Mouse (Mus musculus): ENCODE results near the gene Prss34.

Prss34 gene

GRCm38 (mm10) chr17:25298094-25298493 lies at the start of gene Prss34:
Gene Prss34, plus strand, starts transcription at chr17:25298394.
- no peak for DNase-seq (ENCODE audit: low spot score in 2 of 2)

DNA sequence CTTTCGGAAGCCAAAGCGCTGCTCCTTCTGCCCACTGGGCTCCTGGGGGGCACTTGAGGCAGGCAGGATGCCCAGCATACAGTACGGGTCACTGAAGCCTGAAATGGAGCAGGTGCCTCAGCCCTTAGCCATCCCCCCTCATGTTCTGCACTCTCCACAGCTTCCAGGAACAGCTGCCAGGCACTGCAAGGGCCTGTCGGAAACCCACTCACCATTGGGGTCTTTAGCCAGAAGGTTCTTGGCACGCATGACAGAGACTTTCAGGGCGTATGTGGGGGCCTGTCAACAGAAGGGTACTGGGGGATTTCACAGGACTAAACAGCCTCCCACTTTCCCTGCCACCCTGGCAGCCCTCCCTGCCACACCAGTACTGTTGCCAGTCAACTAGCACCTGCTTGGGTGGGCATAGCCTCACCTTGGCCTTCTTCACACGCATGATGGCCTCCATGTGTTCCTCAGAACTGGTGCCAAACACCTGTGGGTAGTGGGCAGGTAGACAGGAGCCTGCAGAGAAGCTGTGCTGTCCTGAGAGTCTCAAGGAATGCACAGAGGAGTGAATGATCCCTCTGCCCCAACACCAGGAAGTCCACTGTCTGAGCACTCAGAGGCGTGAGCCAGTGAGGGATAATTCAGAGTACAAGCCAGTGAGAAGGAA lies 47.9 kb upstream of the Prss34 start:
- DNase-seq (ENCODE audit: low spot score in 2 of 2): no peak

- DNase-seq (ENCODE audit: low spot score in 2 of 2): no peak
Measured at GRCm38 (mm10) chr17:25252643-25253042, 45.6 kb upstream of the Prss34 start.

DNA sequence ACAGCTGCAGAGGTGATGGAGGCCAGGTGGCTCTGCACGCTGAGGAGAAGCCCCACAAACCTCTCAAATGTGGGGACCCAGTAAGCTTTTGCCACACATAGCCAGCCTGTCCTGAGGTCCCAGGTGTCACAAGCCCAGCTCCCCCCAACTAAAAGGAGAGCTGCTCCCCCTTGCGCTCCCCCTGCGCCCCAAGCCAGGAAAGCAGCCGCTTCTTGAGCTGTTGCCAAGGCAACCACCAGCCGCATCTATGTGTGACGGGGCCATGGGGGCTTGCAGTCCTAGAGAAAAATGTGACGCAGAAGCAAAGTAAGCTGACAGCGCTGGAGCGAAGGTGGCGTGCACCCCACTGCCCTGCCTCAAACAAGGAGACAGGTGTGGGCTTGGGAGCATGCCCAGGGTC lies 44.4 kb upstream of the Prss34 start:
- DNase-seq (ENCODE audit: low spot score in 2 of 2): no peak

GRCm38 (mm10) chr17:25255110-25255509 lies 43.1 kb upstream of the Prss34 start:
- no peak for DNase-seq (ENCODE audit: low spot score in 2 of 2)

GRCm38 (mm10) chr17:25256140-25256754 lies 41.9 kb upstream of the Prss34 start, which contains the start of gene Baiap3:
Gene Baiap3, minus strand, starts transcription at chr17:25256364.
- DNase-seq (ENCODE audit: low spot score in 2 of 2): no peak

GRCm38 (mm10) chr17:25257804-25258261 lies 40.4 kb upstream of the Prss34 start:
- DNase-seq (ENCODE audit: low spot score in 2 of 2): no peak

DNA sequence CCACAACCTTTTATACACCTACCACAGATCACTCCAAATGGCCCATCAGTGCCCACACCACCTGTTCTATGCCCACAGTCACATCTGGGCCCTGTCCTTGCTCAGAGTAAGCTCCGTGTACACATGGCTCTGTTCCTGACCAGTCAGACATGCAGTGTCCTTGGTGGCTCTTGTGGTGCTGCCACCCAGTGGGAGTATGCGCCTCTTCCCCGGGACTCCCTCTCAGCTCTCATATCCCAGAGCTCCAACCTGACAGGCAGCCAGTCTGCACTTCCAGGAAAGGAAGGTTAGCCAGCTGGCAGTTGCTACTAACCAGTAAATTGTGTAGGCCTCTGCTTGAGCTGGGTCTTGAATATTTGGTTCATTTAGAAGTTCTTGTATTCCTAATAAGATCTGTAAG lies 33.7 kb upstream of the Prss34 start:
- DNase-seq (ENCODE audit: low spot score in 2 of 2): peak; percentile 57 to 68

- no peak for DNase-seq (ENCODE audit: low spot score in 2 of 2)
Measured at GRCm38 (mm10) chr17:25270795-25271335, 27.3 kb upstream of the Prss34 start.

DNA sequence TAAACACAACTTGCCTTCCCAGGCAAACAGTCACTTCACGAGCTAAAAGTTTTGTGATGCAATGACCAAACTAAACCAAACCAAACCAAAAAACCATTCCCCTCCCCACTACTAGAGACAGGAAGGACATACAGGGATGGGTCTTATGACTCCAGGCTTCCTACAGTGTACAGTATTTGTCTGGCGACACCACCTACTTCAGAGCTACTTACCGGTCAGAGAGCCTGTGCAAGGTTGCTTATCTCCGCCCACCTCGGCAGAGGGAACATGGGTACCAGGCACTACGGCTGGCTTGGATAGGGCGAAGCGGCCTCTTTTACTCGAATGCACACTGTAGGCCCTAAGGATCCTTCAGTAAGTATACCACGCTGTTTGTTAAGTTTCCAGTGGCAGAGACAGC lies 25.9 kb upstream of the Prss34 start:
- no peak for DNase-seq (ENCODE audit: low spot score in 2 of 2)

DNA sequence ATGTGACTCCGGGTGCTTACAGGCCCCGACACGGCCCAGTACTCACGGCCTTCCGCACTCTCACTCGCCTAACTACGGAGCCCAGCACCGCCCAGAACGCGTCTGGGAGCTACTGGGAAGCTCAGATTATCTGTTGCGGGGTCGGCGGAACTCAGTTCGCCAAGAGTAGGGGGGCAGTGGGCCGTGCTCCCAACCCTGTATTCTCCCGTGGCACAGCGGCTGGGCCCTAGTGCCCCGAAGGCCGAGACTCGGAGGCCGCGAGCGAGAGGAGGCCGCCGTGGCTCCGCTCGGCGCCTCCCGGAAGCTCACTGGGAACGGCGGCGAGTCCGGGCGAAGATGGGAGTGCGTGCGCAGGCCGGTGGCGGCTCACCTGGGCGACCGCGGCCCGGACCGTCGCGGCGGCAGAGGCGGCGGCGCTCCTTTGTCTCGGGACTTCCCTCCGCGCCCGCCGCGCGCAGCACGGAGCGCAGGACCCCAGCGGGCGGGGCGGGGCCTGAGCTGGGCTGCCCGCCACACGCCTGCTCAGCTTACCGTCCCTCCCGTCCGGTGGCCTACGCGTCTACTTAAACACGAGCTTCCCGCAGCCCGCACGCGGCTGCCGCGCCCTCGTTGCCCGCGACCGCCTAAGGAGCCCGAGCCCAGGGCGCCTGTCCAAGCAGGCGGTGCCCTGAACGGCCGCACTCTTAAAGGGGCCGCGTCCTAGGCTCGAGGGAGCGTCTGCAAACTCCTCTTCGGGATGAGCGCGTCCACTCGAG lies 25.1 kb upstream of the Prss34 start:
- DNase-seq (ENCODE audit: low spot score in 2 of 2): peak in 1 of 2 experiments; percentile 95

- peak; percentile 98 for DNase-seq (ENCODE audit: low spot score in 2 of 2)
Measured at GRCm38 (mm10) chr17:25273706-25274501, 24.3 kb upstream of the Prss34 start.

DNA sequence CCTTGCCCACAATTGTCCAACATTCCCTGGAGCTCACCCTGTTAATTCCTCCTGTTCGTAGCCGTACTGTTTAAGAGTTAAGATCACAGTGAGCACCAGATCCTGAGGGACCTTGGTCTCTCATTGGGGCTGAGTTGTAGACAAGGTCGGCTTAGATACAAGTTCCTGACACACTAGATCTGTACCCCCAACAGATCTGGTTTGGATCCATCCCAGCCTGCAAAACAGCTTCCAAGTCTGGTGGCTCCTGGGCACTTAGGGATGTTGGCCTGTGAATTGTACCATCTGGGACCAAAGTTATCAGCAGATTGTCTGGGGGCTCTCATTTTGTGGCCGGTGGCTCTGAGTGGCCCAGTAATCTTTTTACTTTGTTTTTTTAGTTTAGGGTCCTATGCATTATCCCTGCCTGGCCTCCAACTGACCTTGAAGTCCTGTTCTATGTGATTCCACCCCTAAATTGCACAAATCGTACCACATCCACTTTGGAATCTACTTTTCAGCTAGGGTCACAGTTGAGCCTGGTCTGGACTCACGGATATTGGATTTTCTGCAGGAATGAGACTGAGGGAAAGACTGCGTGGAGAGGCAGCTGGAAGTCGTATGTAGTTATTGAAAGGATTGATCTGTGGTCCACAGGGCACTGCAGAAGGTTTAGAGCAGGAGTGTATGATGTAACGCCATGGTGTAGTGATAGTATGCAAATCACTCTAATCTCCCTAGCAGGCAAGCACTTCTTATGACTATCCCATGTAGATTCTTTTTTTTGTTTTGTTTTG lies 23.4 kb upstream of the Prss34 start, which contains the start of gene Ube2i:
Ube2i (minus strand) TSS at position 52 of the 776 bp plus-strand sequence.
- DNase-seq (ENCODE audit: low spot score in 2 of 2): no peak

DNA sequence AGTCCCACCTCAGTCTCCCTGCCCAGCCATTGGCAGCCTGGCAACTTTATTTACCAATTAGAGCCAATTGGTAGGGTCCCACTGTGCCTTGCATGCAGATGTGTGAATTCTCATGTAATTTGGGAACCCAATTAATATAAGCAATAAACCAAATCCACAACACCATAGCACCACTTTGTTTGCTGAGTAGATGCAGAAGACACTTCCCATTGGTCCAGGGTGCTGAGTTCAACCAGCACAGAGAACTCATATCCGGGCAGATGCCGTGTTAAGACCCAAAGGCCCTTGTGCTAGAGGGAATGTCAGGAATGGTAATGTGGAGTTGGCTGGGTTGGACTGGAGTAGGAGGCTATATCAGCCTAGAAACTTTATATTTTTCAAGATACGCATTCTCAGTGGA lies 22.4 kb upstream of the Prss34 start:
- DNase-seq (ENCODE audit: low spot score in 2 of 2): no peak

- peak; percentile 29 to 50 for DNase-seq (ENCODE audit: low spot score in 2 of 2)
Measured at GRCm38 (mm10) chr17:25282133-25282532, 16.1 kb upstream of the Prss34 start.

GRCm38 (mm10) chr17:25285033-25285432 lies 13.2 kb upstream of the Prss34 start:
- DNase-seq (ENCODE audit: low spot score in 2 of 2): peak; percentile 40 to 66

GRCm38 (mm10) chr17:25288842-25289241 lies 9.4 kb upstream of the Prss34 start:
- DNase-seq (ENCODE audit: low spot score in 2 of 2): no peak

- no peak for DNase-seq (ENCODE audit: low spot score in 2 of 2)
Measured at GRCm38 (mm10) chr17:25290411-25290810, 7.8 kb upstream of the Prss34 start.

DNA sequence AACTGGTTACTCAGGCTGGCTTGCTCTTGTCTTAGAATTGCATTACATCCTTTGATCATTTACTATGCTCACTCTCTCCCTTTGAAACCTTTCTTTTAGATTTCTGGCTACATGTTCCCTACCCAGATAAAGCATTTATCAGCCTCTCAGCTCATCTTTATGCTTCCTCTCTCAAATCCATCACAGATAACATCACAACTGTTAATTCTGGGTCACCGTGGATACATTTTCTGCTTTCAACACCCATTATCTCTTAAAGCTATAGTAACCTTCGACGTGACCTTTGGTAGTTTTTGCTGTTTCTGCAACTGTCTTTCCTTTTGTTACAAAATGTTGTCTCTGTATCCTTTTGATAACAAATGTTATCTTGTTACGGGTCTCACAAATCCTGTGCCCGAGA lies 4.7 kb upstream of the Prss34 start:
- DNase-seq (ENCODE audit: low spot score in 2 of 2): no peak

DNA sequence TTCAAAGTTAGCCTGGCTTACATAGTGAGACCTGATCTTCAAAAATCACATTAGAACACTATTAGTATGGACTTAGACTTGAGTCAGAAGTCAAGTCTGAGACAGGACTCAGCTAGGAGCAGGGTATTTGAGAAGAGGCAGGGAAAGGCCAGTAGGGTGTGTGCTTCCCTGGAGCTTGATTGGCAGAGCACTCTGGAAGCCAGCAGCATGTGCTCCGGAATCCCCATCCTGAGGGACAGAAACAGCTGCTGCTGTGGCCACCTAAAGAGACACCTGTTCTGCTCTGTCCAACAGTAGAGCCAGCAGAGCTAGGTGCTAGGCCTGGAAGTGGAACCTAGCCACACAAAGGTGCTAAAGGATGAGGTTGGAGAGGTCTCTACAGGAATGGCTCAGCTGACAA lies 4.1 kb upstream of the Prss34 start:
- no peak for DNase-seq (ENCODE audit: low spot score in 2 of 2)

- DNase-seq (ENCODE audit: low spot score in 2 of 2): no peak
Measured at GRCm38 (mm10) chr17:25308346-25308745, 10.2 kb downstream of the Prss34 start, which contains the start of gene Prss28. Gene Prss28, plus strand, starts transcription at chr17:25308646.

Data from heart, adult 9 months (tissue).